Mouse (Mus musculus) ZHBTc4 (cell line): ENCODE data around the gene Csf2rb2.
"Not testable (repeated sequence)": the region's sequence is repeated elsewhere in the genome, so short reads cannot be mapped to it uniquely, and the experiment has no call there.

ENCODE experiments used
- DNase-seq: peaks from one replicate; pipeline ENCODE4 v3.0.0-alpha.2; 2011; ENCODE audit warnings: low read depth, low spot score

Gene Csf2rb2

DNA sequence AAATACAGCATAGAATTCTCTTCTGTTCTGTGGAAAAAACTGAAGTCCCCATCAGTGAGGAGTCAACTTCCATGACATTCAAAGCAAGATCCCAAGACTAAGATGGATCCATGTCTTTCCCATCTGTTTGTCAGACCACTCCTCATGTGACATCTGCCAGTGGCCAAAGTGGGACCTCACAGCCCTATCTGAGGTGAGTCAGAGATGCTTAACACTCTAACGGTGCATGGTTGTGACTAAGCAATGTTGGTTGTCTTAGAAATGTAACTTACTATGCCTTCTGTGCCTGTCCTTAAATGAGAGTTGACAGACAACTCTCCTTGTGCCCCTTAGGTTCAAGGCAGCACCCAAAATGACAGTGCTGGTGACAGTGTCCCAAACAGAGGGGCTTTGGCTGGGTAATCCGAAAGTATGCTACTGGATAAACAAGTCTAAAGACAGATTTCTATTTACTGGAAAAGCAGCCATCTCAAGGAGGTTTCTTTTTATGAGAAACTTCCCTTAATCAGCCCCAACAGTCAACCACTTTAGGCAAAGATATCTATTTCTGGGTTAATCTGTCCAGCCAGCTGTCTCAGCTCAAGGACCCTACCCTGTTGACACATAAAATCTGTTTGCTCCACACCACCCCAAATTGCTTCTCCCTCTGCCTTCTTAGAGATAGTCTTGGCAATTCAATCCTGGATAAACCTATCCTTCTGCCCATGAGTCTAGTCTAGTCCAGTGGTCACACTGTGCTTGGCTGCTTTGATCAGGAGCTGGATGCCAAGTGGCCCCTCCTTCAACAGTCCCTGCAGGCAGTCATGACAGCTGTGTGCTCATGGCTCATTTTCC lies 13.0 kb upstream of the Csf2rb2 start:
- not testable (repeated sequence) for DNase-seq

DNA sequence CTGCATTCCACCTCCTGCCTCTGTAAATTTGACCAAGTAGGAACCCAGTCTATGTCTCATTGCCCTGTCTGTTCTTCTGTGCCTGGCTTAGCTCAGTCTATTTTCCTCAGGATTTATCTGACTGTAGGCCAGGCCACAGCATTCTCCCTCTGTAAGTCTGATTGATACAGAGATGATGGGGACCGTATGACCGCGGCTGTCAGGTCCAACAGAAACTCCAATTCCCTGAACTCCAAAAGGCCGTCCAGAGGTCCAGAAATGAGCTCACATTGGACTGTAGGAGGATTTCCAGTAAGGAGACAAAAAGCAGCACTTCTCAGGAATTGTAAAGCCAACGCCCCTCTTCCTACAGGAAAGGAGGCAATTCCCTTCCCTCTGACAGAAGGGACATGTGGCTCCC lies 8.1 kb upstream of the Csf2rb2 start:
- not testable (repeated sequence) for DNase-seq

DNA sequence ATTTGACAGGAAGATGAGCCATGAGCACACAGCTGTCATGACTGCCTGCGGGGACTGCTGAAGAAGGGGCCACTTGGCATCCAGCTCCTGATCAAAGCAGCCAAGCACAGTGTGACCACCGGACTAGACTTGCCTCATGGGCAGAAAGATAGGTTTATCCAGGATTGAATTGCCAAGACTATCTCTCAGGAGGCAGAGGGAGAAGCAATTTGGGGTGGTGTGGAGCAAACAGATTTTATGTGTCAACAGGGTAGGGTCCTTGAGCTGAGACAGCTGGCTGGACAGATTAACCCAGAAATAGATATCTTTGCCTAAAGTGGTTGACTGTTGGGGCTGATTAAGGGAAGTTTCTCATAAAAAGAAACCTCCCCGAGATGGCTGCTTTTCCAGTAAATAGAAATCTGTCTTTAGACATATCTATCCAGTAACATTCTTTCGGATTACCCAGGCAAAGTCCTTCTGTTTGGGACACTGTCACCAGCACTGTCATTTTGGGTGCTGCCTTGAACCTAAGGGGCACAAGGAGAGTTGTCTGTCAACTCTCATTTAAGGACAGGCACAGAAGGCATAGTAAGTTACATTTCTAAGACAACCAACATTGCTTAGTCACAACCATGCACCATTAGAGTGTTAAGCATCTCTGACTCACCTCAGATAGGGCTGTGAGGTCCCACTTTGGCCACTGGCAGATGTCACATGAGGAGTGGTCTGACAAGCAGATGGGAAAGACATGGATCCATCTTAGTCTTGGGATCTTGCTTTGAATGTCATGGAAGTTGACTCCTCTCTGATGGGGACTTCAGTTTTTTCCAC lies 7.1 kb upstream of the Csf2rb2 start:
- DNase-seq, result not testable (repeated sequence)

DNA sequence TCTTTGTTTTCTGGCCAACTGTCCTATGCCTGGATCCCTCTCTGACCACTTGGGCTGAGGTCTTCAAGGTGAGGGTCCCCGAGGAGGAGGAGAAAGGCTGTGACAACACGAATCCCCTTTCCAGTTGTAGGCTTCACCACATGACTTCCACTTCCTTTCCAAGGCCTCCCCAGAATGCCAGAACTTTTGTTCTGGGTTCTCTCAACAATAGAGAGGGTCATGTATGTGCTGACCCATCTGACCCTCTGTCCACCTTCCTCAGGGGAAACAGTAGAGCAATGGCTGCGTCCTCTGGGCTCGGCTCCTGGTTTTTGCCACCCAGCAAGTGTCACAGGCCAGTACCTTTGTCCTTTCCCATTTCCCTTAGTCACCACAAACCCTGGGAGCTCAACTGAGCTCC lies 5.5 kb upstream of the Csf2rb2 start:
- no peak for DNase-seq

DNA sequence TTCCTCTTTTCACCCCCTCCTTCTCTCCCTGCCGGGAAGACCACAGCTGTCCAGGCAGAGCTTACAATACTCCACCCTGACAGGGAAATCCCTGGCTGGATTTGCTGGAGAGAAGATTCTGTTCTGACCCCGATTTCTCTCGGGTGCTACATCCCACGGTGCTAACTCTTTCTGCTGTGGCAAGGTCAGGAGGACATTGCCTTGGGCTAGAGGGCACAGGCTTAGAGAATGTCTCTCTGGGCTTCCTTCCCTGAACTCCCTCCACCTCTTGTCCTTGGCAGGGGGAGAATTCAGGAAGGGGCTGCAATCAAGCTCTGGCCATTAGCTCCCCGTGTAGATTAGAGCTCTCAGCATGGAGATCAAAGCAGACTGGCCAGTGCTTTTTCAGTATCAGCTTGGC lies 4.3 kb upstream of the Csf2rb2 start:
- DNase-seq, result no peak

DNA sequence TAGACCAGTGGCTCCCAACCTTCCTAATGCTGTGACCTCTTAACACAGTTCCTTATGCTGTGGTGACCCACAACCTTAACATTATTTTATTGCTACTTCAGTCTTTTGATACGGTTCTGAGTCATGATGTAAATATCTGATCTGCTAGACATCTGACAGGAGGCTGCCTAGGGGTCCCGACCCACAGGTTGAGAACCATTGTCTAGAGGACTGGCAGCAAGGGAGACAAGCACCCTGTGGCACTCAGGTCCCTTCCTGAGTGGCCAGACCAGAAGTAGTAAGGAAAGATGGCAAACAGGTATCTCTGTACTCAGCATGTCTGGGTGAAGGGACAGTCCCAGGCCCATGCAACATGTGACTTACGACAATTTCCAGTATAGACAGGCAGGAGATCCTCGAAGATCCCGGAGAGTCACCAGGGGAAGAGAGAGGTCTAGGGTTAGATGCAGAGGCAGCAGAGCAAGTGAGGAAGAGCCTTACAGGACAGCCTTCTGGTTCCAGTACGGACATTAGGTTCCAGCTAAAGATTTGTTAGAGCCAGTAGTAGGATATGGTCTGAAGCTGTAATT lies 1.8 kb downstream of the Csf2rb2 start:
- DNase-seq, result no peak

DNA sequence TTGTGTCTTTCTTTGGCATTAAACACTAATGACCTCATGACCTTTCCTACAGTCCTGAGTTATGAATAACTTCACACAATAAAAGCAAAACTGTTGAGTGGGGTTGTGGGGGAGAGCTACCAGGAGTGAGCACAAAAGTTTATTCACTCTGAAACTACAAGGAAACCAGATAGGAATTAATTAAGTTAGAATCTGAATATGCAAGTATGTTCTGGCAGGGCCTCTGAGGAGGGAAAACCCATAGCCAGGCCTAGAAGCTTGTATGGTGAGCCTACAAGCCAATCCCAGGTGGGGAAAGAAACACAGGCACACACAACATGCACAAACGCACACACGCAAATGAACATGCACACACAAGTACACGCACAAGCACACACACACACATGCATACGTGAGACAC lies 2.8 kb downstream of the Csf2rb2 start:
- no peak for DNase-seq

DNA sequence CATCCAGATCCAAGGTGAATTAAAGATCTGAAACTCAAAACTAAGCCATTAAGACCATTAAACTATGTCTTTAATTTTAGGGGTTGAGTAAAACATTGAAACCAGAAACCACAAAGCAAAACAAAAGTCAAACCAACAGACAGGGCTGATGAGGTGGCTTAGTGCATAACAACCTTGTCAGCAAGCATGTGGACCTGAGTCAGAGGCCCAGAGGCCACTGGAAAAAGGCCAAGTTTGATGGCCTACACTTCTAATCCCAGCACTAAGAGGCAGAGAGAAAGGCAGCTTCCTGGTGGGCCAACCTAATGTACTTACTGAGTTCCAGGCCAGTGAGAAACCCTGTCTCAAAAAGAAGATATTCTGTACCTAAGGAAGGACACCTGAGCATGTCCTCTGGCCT lies 4.7 kb downstream of the Csf2rb2 start:
- DNase-seq, result no peak

DNA sequence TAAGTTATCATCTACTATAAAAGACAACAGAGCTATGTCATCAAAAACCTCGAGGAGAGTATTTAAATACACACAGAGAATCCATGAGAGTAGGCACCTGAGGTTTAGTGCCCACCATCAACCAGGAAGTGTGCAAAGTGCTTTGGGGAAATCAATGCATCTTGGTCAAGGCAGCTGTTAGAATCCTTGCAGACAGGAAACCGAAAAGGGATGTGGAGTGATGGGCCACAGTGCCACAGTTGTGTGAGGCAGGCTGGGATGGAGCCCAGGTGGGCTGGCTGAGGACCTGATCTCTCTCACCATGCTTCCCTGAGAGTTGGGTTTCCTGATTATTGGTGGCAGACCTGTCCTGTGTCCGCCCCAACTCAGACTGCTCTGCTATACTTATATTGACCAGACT lies 5.9 kb downstream of the Csf2rb2 start:
- no peak for DNase-seq

DNA sequence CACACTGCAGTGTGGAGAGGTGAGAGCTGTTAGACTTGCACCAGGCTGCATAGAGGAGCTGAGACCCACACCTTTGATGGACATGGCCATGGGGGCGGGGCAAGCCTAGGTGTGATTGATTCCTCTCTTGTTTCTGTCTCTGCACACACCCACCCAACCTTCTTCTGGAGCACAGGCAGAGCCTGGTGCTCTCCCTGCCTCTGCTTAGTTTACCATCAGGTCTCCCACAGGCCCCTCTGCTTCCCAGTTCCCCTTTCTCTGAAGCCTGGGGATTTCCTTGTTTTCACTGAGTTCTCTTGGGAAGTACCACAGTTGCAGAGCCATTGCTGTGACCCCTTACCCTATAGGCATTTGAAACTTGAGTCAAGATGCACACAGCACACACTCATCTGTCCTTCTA lies 7.0 kb downstream of the Csf2rb2 start:
- no peak for DNase-seq

DNA sequence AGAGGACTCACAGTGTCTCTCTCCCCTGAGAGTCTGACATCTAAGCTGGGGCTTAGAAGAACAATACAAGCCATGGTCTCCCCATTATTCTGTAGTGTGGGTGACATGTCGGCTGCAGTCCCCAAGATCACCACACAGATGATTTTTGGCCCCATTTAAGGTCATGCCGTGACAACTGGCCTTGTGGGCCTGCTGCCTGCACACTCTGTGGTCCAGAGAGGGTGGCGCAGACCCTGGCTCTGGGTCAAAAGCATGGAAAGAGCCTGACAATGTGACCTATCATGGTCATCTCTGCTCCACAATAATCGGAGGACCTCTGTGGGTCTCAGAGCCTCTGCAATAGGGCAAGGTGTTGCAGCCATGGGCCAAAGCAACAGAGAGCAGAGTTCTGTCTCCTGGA lies 11.8 kb downstream of the Csf2rb2 start:
- DNase-seq, result no peak

DNA sequence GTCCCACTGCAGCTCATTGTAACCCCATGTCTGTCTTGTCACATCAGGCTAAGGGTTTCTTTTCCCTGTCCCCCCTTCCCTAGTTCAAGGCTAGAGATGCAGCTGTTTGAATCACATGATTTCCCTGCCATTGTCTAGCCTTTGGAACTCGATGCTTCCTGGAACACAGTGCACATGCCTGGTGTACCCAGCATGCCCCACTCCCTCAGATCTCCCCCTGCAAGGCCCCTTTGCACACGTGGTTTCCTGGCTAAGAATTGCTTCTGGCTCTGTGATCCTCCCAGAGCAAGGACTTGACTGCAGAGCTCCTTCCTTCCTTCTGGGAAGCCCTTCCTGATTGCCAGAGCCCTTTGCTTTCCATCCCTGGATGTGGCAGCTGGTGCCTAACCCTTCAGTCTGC lies 12.3 kb downstream of the Csf2rb2 start:
- DNase-seq, result not testable (repeated sequence)

DNA sequence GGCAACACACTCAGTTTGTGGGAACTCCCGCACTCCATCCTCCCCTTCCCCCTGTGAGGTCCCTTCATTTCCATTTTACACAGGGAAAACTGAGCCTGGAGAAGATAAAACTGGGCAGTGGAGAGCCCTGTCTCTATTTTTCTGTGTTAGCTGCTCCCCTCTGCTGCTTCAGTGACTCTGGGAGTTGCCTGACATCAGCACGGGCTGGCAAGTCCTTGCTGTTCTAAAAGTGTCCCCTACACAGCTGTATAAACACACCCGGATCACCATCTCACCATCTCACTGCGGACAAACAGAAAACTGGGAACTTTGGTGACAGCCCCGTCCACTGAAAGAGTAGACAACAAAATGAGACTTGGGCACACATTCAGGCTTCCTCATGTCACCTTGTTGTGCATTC lies 15.7 kb downstream of the Csf2rb2 start:
- DNase-seq, result not testable (repeated sequence)

DNA sequence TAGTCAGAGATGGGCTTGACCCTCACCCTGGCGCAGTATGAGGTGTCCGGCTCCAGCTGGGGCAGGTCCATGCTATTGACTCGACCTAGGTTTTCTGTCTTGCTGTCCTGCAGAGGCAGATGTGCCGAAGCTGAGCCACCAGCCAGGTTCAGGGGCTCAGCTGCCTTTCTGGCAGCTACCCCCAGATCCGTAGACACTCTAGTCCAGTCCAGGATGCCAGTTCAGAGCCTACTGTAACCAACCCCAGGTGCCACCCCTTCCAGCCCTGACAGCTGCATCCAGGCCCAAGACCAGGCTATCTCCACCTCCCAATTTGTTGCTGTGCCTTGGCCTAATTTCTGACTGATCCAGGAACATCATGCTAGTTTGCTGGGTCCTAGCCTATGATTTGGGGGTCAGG lies 17.6 kb downstream of the Csf2rb2 start:
- no peak for DNase-seq

DNA sequence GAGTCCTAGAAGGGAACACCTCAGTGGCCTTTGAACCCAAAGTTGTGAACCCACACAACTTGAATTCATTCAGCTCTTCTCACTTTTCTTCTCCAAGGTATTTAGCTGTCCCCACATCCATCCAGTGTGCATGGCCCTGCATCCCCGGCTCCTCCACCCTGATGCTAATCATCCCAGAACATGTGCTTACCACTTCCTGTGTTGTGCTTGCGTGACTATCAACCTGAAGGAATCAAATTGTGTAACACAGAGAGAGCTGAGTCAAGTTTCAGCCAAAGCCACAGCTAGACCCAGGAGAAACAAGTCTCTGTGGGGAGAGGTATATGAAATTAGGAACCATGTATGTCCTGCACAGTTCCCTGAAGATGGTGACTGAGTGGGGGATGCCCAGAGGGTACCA lies 27.2 kb downstream of the Csf2rb2 start:
- DNase-seq, result no peak

DNA sequence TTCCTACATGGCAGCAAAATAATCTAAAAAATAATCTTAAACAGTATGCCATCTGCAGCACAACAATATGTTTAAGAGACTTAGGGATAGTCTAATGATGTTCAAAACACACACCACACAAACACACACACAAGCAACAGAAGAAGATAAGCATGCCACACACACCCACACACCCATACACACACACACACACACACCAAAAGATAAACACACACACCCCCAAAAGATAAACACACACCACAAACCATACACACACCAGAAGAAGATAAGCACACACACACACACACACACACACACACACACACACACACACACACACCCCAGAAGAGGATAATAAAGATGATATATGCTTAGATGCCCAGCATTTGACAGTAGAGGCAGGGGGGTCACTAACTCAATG lies 34.3 kb downstream of the Csf2rb2 start:
- DNase-seq, result no peak

DNA sequence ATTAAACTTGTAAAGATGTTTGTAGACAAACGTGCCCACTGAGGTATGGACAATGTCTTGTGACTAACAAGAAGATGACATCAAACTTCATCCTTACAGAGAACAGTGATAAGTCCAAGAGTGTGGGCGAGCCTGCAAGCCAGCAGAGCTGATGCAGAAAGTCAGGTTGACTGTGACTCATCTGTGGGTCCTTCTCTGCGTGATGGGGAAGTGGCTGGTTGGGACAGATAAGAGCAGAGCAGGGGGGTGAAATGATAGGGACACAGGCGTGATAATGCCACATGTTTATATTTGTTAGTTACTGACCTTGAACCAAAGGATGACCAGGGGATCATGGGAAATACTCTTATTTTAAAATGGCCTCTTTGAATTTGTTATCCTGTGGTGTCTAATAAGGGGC lies 37.7 kb downstream of the Csf2rb2 start:
- no peak for DNase-seq

DNA sequence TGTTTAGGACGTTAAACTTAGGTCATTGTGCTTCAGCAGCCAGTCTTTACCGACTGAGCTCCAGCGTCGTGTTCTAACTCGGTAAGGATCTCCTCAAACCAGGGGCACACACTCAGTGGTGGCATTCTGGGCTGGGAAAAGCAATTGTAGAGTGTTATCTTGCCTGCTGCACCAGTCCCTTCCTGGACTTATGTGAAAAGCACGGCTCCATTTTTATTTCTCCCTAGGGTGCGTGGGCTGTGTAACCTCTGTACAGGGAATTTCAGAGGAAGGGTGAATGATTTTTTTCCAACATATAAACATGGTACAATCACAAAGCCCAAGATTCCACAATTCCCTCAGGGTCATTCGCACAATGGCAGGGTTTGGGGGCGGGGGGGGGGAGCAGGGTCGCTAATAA lies 38.1 kb downstream of the Csf2rb2 start:
- no peak for DNase-seq

DNA sequence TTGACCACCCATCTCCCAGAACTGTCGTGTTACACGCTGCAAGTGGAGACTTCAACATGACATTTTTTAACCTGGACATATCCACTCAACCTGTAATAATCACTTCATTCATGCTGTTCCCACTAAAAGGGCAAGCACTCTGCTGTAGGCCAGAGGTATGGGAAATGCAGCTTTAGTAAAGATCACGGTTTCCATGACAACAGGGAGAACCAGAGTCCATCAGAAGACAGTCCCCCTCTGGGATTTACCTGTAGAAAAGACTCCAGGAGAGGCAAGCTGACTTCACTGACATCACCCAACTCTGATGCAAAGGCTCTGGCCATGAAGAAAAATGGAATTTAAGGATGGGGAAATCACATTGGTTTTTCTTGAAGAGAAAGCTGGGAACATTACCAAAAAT lies 42.2 kb downstream of the Csf2rb2 start:
- no peak for DNase-seq

DNA sequence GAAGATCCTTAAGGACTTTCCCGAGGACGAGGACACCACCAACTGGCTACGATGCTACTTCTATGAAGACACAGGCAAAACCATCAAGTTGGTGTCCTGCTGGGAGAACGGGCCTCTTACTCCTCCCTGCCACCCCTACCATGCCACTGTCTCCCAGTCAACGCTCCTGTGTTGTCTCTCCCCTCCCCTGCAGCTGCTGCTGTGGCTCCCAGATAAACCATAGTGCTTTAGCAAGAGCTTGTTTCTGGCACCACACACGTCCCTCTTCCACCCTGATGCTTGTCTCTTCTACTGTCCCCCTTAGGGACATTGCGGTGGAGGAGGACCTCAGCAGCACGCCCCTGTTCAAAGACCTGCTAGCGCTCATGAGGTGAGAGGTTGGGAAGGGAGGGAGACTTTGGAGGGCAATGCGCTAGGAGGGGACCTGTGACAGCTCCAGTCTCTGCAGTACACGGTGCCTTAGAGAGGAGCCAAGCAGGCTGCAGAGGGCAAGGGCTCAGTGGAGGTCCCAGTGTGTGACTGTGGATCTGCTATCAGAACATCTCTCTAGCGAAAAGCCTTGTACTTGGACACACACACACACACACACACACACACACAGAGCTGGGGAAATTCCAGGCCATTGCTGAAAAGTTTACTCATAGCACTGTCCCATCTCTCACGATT lies 44.7 kb downstream of the Csf2rb2 start:
- no peak for DNase-seq

DNA sequence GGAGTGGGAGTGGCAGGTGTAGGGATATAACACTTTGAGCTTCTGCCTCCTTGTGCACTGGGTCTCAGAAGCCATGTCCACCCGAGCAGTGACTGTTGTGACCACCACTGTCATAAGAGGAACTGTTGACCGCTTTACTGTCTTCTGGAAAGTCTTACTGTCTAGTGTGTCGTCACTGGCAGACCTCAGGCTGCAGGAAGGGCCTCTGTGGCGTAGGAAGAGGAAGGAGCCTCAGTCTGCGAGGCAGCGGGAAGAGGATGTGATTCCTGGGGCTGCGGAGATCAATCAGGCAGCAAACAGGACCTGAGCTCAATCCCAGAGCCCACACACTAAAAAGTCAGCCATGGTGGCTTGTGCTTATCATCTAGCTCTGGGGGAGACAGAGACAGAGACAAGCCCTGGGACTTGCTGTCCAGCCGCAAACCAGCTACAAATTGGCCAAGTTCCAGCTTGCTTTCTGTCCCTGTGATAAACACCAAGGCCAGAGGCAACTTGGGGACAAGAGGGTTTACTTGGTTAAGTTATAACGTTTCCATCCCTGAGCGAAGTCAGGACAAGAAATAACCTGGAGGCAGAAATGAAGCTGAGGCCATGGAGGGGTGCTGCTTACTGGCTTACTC lies 47.2 kb downstream of the Csf2rb2 start:
- DNase-seq, result no peak
